Mouse (Mus musculus) midbrain, embryonic 14.5 days (tissue): ENCODE measurements around the gene Polr1b. TPM values are rescaled to one million over a fixed set of nuclear protein-coding genes. Genes with fewer than 3 reads are reported as not detected.

Source experiments
- ATAC-seq: fragments of 200-750 bp; cut with Nextera tagmentation; 2 replicates; pipeline ENCODE4 v1.8.0; 2017; ENCODE audit warnings: moderate number of reproducible peaks, moderate library complexity; ENCODE audit not compliant: low FRiP score, low TSS enrichment
- DNase-seq: peaks from one replicate; pipeline ENCODE4 v3.0.0-alpha.2; 2015
- H3K27ac ChIP-seq: fragments of 300-500 bp; sonication (generic); replicated peaks from 2 replicates; pipeline ENCODE4 v1.5.1; 2014; ENCODE audit warnings: mild to moderate bottlenecking, low read depth, low read length, moderate library complexity
- H3K27me3 ChIP-seq: fragments of 300-500 bp; sonication (generic); 2 replicates; pipeline ENCODE4 v1.6.1; 2014; ENCODE audit warnings: low read length, control low read depth, mixed read lengths; ENCODE audit not compliant: control insufficient read depth, insufficient read depth
- H3K36me3 ChIP-seq: fragments of 300-500 bp; sonication (generic); 2 replicates; pipeline ENCODE4 v1.6.1; 2014; ENCODE audit warnings: low read length, control low read depth; ENCODE audit not compliant: control insufficient read depth, insufficient read depth
- H3K4me1 ChIP-seq: fragments of 300-500 bp; sonication (generic); 2 replicates; pipeline ENCODE4 v1.6.1; 2014; ENCODE audit warnings: mild to moderate bottlenecking, antibody characterized with exemption, low read length, control low read depth; ENCODE audit not compliant: control insufficient read depth, insufficient read depth
- H3K4me2 ChIP-seq: fragments of 300-500 bp; sonication (generic); 2 replicates; pipeline ENCODE4 v1.6.1; 2014; ENCODE audit warnings: mild to moderate bottlenecking, low read length, moderate library complexity
- H3K4me3 ChIP-seq: fragments of 300-500 bp; sonication (generic); replicated peaks from 2 replicates; pipeline ENCODE4 v1.5.1; 2014; ENCODE audit warnings: low read depth, low read length
- H3K9ac ChIP-seq: fragments of 300-500 bp; sonication (generic); replicated peaks from 2 replicates; pipeline ENCODE4 v1.6.1; 2014; ENCODE audit warnings: mild to moderate bottlenecking, low read length, moderate library complexity
- H3K9me3 ChIP-seq: fragments of 300-500 bp; sonication (generic); 2 replicates; pipeline ENCODE4 v1.6.1; 2016; ENCODE audit warnings: low read length, control low read depth, mixed read lengths; ENCODE audit not compliant: control insufficient read depth
- WGBS: fragments of 180-500 bp; shearing (Covaris S2); extraction: QIAGEN DNeasy Blood & Tissue Kit; methylation state at CpG from one replicate; pipeline ENCODE4 v1.1.7; 2014; 5-methylcytosine and 5-hydroxymethylcytosine counted together
- polyA plus RNA-seq: library from polyadenylated mRNA; unstranded; fragments of >200 nt; fragmentation: Nextera tagmentation; extraction: Ambion mirVana; gene quantifications from 2 replicates; pipeline ENCODE4 v1.2.1, GENCODE M21; 2014

Polr1b gene
- polyA plus RNA-seq, 1 experiment from 2014 or later: 9.5 TPM

DNA sequence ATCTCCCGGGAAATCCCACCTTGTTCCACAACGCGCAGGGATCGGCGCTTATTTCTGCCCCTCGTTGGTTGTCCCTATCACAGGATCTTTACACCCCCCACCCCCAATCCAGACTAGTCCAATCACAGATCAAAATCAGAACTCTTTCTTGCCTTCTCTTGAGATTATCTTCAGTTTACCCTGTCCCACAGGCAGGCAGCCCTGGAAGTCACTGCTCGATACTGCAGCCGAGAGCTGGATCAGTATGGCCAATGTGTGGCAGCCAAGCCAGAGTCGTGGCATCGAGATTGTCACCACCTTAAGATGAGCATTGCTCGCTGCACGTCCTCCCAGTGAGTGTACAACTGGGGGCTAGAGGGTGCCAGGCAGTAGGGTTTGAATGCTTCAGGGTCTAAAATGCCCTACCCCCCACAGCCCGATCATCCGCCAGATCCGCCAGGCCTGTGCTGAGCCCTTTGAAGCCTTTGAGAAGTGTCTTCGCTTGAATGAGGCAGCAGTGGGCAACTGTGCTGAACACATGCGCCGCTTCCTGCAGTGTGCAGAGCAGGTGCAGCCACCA is 29.3 kb downstream of the Polr1b start:
- 25% methylated on average over 18 of the region's 18 CpGs for whole genome bisulfite sequencing
- peak; percentile 48 for ATAC-seq
- Histone ChIP-seq H3K4me2 (peak overlapping the region; percentile 76), H3K9me3 (peaks cover 9% of the 10 kb centered on the region; the same call in 1 of the 2 replicates), H3K36me3 (peaks cover 38% of the 10 kb centered on the region), H3K4me1 (peaks cover 9% of the 10 kb centered on the region), H3K4me3 (peak overlapping the region; percentile 62), H3K9ac (peak overlapping the region; percentile 44), H3K27me3 (no peaks in the 10 kb centered on the region), H3K27ac (peak overlapping the region; percentile 65)
- no peak for DNase-seq

DNA sequence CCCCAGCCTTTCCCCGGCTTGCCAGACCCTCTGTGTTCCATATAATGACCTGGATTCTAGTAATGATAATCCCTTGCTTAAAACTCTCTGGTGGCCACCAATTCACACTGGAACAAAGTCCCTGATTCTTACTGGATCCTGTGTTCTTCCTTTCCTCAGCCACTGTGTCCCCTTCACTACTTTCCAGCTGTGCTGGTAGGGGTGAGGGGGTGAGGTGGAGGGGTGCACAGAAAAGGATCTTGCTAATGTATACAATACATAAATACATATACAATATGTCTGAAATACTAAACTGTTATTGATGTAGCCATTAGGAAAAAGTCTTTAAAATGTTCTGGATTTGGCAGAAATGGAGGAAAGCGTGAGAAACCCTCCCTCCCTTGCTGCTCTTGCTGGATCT is 30.0 kb downstream of the Polr1b start:
- ATAC-seq (no peak), DNase-seq (no peak)
- WGBS: 90% methylated on average over 2 of the region's 2 CpGs
- Histone ChIP-seq H3K9ac (peak overlapping the region; percentile 44; the same call in 1 of the 2 replicates), H3K4me3 (no peak overlapping the region), H3K4me1 (peaks cover 9% of the 10 kb centered on the region), H3K9me3 (peaks cover 9% of the 10 kb centered on the region; the same call in 1 of the 2 replicates), H3K27me3 (no peaks in the 10 kb centered on the region), H3K36me3 (peaks cover 31% of the 10 kb centered on the region), H3K4me2 (peak overlapping the region; percentile 76), H3K27ac (no peak overlapping the region)

DNA sequence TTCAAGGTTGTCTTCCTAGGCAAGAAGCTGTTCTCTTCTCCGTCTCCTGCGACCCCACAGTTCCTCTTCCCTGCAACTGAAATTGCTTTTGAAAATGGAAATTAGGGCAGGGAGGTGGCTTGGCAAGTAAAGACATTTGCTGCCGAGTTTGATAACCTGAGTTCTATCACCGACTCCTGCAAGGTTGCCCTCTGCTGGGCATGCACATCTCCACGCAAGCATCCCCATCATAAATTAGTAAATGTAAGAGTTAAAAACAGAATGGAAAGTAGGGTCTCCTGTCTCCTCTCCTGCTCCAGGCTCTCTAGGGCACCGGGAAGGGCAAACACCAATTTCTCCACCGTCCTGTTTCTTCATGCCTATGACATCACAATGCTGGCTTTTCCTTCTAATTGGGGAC is 31.4 kb downstream of the Polr1b start:
- no peak overlapping the region for H3K4me3 ChIP-seq
- H3K9me3 ChIP-seq: peaks cover 9% of the 10 kb centered on the region; the same call in 1 of the 2 replicates
- no peak overlapping the region for H3K27ac ChIP-seq
- H3K4me2 ChIP-seq: no peak overlapping the region
- peaks cover 9% of the 10 kb centered on the region for H3K4me1 ChIP-seq
- no peaks in the 10 kb centered on the region for H3K27me3 ChIP-seq
- WGBS: 95% methylated on average over 7 of the region's 7 CpGs
- H3K9ac ChIP-seq: no peak overlapping the region
- DNase-seq: no peak
- ATAC-seq: no peak
- H3K36me3 ChIP-seq: peaks cover 18% of the 10 kb centered on the region

DNA sequence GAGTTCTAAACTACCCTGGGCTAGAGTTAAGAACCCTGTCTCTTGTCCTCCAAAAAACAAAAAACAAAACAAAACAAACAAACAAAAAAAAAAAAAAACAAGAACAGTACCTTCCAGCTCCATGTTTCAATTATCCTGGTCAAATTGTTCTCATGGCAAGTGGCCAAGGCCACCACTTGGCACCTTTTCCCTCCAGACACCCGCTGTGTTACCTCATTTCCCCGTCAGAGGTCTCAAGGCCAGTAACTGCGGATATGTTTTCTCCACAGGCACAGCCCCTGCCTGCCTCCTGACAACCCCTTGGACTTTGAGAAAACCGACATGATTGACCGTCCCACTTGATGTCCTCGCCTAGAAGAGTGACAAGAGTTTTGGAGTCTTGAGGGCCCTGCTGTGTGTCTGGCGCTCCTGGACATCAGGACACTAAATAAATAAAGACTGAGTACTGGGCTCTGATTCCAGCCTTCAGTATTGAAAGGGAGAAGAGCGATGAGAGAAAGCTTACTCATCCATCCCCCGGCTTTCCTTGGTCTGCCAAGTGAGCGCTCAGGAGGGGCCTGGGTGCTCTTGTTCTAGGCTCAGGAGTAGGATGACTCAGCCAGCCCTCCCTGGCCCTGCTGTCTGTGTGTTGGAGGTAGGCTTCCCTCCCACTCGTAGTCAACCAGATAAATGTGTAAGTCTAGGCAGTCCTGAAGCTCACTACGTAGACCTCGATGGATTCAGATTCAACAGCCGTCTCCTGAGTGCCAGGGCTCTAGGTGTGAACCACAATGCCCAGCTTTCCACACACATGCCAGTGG is 32.4 kb downstream of the Polr1b start:
- WGBS: 98% methylated on average over 14 of the region's 14 CpGs
- Histone ChIP-seq H3K36me3 (peaks cover 15% of the 10 kb centered on the region), H3K4me3 (no peak overlapping the region), H3K4me2 (no peak overlapping the region), H3K27me3 (no peaks in the 10 kb centered on the region), H3K9ac (no peak overlapping the region), H3K9me3 (peaks cover 9% of the 10 kb centered on the region; the same call in 1 of the 2 replicates), H3K27ac (no peak overlapping the region), H3K4me1 (peaks cover 9% of the 10 kb centered on the region)
- ATAC-seq (no peak), DNase-seq (no peak)

DNA sequence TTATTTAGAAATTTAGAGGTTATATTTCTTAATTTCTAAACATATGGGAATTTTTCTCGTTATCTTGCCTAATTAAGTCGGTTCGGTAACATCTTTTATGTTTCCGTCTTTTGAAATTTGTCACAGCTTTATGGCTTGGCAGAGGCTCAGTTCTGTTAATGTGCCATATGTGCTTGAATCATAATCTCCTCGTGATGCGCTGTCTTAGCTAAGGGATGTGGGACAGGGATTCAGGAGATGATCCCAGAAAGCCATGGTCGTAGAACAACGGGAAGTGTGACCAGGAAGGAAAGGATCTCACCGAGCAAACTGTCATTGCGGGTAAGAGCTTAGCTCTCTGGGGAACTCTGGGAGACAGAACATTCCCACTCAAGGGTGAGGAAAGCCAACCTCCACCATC is 39.1 kb downstream of the Polr1b start:
- Histone ChIP-seq H3K27me3 (no peaks in the 10 kb centered on the region), H3K9ac (no peak overlapping the region), H3K4me3 (no peak overlapping the region), H3K4me2 (no peak overlapping the region), H3K4me1 (no peaks in the 10 kb centered on the region), H3K27ac (no peak overlapping the region), H3K9me3 (no peaks in the 10 kb centered on the region), H3K36me3 (no peaks in the 10 kb centered on the region)
- DNase-seq: peak; percentile 3
- WGBS: 78% methylated on average over 10 of the region's 10 CpGs
- ATAC-seq: no peak

DNA sequence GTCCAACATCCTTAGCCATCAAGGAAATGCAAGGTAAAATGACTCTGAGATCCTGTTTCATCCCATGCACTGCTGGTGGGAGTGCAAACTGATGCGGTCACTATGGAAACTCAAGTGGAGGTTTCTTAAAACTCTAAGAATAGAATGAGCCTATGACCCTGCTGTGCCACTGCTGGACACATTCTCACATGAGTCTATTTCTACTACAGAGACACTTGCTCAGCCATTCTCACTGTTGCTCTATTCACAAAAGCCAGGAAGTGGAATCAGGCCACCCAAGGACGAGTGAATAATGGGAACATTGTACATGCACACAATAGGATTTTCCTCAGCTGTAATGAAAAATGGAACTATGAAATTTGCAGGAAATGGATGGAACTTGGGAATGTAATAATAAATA is 48.0 kb downstream of the Polr1b start:
- ATAC-seq (no peak), DNase-seq (no peak)
- Histone ChIP-seq H3K36me3 (no peaks in the 10 kb centered on the region), H3K9me3 (no peaks in the 10 kb centered on the region), H3K4me2 (no peak overlapping the region), H3K4me1 (no peaks in the 10 kb centered on the region), H3K9ac (no peak overlapping the region), H3K27ac (no peak overlapping the region), H3K4me3 (no peak overlapping the region), H3K27me3 (no peaks in the 10 kb centered on the region)
- 21% methylated on average over 2 of the region's 2 CpGs for WGBS

DNA sequence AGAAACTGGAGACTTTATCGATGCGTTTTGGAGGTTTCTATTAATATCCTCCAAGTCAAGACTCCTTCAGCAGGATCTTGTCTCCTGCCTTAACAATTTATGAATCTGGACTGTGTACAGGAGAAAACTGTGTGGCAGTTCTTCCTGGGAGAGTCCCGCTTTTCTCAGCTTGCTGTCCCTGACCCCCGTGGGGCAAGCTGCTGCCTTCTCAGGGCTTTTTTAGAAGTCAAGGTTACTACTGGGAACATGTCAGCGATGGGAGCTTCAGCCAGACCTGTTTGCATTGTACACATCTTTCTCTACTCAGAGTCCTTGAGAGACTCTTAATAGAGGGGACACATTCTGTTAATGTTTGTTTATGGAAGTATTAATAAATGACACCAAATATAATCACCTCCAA is 49.6 kb downstream of the Polr1b start:
- H3K27me3 ChIP-seq: no peaks in the 10 kb centered on the region
- no peaks in the 10 kb centered on the region for H3K9me3 ChIP-seq
- H3K9ac ChIP-seq: no peak overlapping the region
- no peaks in the 10 kb centered on the region for H3K4me1 ChIP-seq
- no peak overlapping the region for H3K4me3 ChIP-seq
- DNase-seq: no peak
- H3K36me3 ChIP-seq: no peaks in the 10 kb centered on the region
- WGBS: 90% methylated on average over 5 of the region's 5 CpGs
- H3K27ac ChIP-seq: no peak overlapping the region
- H3K4me2 ChIP-seq: no peak overlapping the region
- no peak for ATAC-seq

DNA sequence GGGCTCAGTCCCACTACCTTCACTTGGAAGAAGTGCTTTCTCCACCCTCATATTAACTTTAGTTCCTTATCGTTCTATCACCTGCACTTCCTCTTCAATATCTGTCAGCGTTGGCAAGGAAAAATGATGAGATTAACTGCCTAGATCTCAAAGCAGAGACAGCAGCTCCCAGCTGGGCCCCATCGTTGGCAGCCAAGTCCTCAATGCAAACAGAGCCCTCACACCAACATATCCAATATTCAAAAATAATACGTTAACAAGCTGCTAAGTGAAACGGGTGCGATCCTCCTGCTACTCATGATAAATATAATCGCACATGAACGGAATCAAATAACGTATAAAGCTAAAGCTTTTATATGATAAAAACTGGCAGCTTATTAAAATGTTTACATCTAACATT is 50.3 kb downstream of the Polr1b start:
- Histone ChIP-seq H3K9me3 (no peaks in the 10 kb centered on the region), H3K36me3 (no peaks in the 10 kb centered on the region), H3K27me3 (no peaks in the 10 kb centered on the region), H3K4me1 (no peaks in the 10 kb centered on the region), H3K4me2 (no peak overlapping the region), H3K4me3 (no peak overlapping the region), H3K27ac (no peak overlapping the region), H3K9ac (no peak overlapping the region)
- no peak for ATAC-seq
- 91% methylated on average over 9 of the region's 9 CpGs for WGBS
- no peak for DNase-seq

DNA sequence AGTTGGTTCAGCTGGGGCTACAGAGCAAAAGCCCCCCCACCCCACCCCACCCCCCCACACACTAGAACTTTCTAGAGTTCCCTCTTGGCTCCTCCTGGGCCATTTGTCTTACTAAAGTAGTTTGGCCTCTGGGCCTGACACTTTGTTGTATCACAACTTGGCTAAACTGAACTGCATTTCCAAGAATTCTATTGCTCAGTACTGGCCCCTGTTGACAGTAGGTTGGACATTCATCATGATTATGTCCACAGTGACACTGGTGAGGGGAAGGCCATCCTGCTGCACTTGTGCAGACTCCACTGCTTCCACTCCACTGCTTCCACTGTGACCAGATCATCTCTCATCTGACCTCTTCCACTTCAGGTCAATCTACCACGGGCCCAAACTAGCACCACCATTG is 52.0 kb downstream of the Polr1b start:
- WGBS: 75% methylated on average over 1 of the region's 1 CpGs
- Histone ChIP-seq H3K9ac (no peak overlapping the region), H3K27me3 (no peaks in the 10 kb centered on the region), H3K4me2 (no peak overlapping the region), H3K4me1 (no peaks in the 10 kb centered on the region), H3K36me3 (no peaks in the 10 kb centered on the region), H3K4me3 (no peak overlapping the region), H3K9me3 (no peaks in the 10 kb centered on the region), H3K27ac (no peak overlapping the region)
- ATAC-seq: no peak
- DNase-seq: no peak
